Mouse (Mus musculus) myocyte (in vitro differentiated cells): ENCODE data around the gene Uxt.

Experiments used
- CEBPB ChIP-seq: IDR thresholded peaks from 2 replicates; pipeline ENCODE4 v1.6.1; 2011; ENCODE audit warnings: mild to moderate bottlenecking, moderate library complexity; ENCODE audit not compliant: poor library complexity, insufficient read depth, severe bottlenecking
- MAX ChIP-seq: IDR thresholded peaks from one replicate; pipeline ENCODE4 v1.6.1; 2011; ENCODE audit warnings: low read depth, mild to moderate bottlenecking, control low read depth
- POLR2A ChIP-seq: IDR thresholded peaks from one replicate; pipeline ENCODE4 v1.6.1; 2011; ENCODE audit warnings: low read depth, mild to moderate bottlenecking, control low read depth, moderate library complexity; ENCODE audit not compliant: insufficient read length

- TF ChIP-seq MAX (no peak), CEBPB (no peak), POLR2A (no peak)
Measured at GRCm38 (mm10) chrX:20980901-20981300, 19.1 kb upstream of the Uxt start.
